Mouse (Mus musculus): ENCODE measurements around the gene Foxm1.

GRCm38 (mm10) chr6:128421480-128421879 lies 58.7 kb downstream of the Foxm1 start:
- no peak for TF ChIP-seq CTCF (IDR thresholded peaks at IDR 0.05; ENCODE audit: low read depth)
- TF ChIP-seq EP300 (IDR thresholded peaks at IDR 0.05; ENCODE audit: low read depth): no peak

Measured in liver, postnatal 0 days (tissue).